Comparison of ENCODE assay signal across 10 mouse cellular contexts in the genomic region with DNA sequence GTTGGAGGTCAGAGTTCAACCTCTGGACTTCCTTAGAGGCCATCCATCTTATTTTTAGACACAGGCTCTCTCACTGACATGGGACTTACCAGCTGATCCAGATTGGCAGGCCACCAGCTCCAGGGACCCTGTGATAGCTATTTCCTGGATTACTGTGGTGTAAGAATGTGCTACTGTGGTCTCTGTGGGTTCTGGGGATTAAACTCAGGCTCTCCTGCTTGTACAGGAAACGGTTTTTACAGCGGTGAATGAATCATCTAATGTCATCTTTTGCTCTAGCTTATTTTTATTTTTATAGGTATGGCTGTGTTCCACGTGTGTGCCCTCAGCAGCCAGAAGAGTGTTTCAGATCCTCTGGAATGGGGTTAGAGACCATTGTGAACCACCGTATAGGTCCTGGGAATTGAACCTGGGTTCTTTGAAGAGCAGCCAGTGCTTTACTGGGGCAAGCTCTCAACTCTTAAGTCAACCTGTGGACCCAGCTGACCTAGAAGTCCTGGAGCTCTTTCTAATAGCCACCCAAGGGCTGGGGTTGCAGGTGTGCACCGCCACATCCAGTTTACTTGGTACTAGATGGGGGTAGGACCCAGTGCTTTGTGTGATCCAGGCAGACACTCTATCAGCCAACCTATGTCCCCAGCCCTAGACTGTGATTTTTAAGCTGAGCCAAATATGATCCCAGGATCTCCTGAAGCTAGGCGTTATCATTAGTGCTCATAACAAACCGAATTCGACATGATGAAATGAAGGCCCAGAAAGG.
DNase-seq lines count a peak whose midpoint lies in the region; ATAC-seq and TF ChIP-seq lines count a peak whose summit lies in the region.
"Had no signal": no experiment of that assay in that cellular context is flagged by ENCODE, and none has a peak within 500 bp of the region (broad histone marks: within the 10 kb centered on the region; RNA-seq: fewer than 3 reads in every experiment).

No protein-coding gene starts in this region.

- no peaks in the 10 kb centered on the region for H3K9me3 ChIP-seq in heart, embryonic 11.5 days (replicated peaks; ENCODE audit: control insufficient read depth, low read length)
- H3K9me3 ChIP-seq in hindbrain, embryonic 16.5 days (ENCODE audit: control insufficient read depth, low read length), result no peaks in the 10 kb centered on the region

- 64% methylated on average over 8 of the region's 8 CpGs for WGBS in heart, embryonic 11.5 days (ENCODE audit: insufficient replicate concordance)
- 73% methylated on average over 8 of the region's 8 CpGs for WGBS in hindbrain, embryonic 16.5 days

- ATAC-seq in heart, embryonic 11.5 days (replicated peaks; ENCODE audit: insufficient number of reproducible peaks, low FRiP score, low TSS enrichment), result no peak
- ATAC-seq in hindbrain, embryonic 16.5 days, result no peak

- TF ChIP-seq CTCF in bone marrow macrophage, adult 2 months (IDR thresholded peaks at IDR 0.05; ENCODE audit: low read depth, low read length), result no peak

- H3K4me1 ChIP-seq in heart, embryonic 11.5 days (ENCODE audit: control insufficient read depth, insufficient read depth, low read length), result peaks cover 51% of the 10 kb centered on the region
- H3K4me1 ChIP-seq in bone marrow macrophage, adult 2 months (ENCODE audit: control insufficient read depth, insufficient read depth, low read length), result peaks cover 18% of the 10 kb centered on the region
- H3K4me1 ChIP-seq in hindbrain, embryonic 16.5 days (ENCODE audit: control insufficient read depth, insufficient read depth, low read depth, low read length), result peaks cover 8% of the 10 kb centered on the region

- no peaks in the 10 kb centered on the region for H3K36me3 ChIP-seq in heart, embryonic 11.5 days (ENCODE audit: control insufficient read depth, insufficient read depth, low read length)
- H3K36me3 ChIP-seq in hindbrain, embryonic 16.5 days (ENCODE audit: control insufficient read depth, insufficient read depth, low read length), result peaks cover 11% of the 10 kb centered on the region

- peak overlapping the region; percentile 78 for H3K27ac ChIP-seq in heart, embryonic 11.5 days (ENCODE audit: low read depth, low read length)
- peak overlapping the region; percentile 93 for H3K27ac ChIP-seq in bone marrow macrophage, adult 2 months (ENCODE audit: insufficient read depth, low read depth, low read length)
- H3K27ac ChIP-seq in hindbrain, embryonic 16.5 days (ENCODE audit: low read depth, low read length), result peak overlapping the region; percentile 45; the same call in 1 of the 2 replicates

- no peak for TF ChIP-seq POLR2A in bone marrow macrophage, adult 2 months (IDR thresholded peaks at IDR 0.05; ENCODE audit: borderline replicate concordance, low read depth, low read length)

- H3K4me3 ChIP-seq in heart, embryonic 11.5 days (ENCODE audit: low read depth, low read length), result no peak overlapping the region
- no peak overlapping the region for H3K4me3 ChIP-seq in bone marrow macrophage, adult 2 months (ENCODE audit: insufficient read depth, low read length)
- H3K4me3 ChIP-seq in hindbrain, embryonic 16.5 days (ENCODE audit: low read length), result no peak overlapping the region

- no peak for DNase-seq in heart, adult 8-10 months (ENCODE audit: low spot score)
- DNase-seq in lung, postnatal 10 days, result peak; percentile 37
- DNase-seq in embryo, embryonic 10 days (ENCODE audit: low spot score), result no peak
- no peak for DNase-seq in spleen, adult 12 weeks (ENCODE audit: low spot score)
- DNase-seq in frontal cortex, postnatal 25 days (ENCODE audit: low spot score in 2 of 2), result no peak
- DNase-seq: thymus, postnatal 25 days had no signal

- 0 out of 2 replicates have a peak overlapping the region, but pooled peaks have one; percentile 14 for H3K4me2 ChIP-seq in heart, embryonic 11.5 days
- no peak overlapping the region for H3K4me2 ChIP-seq in hindbrain, embryonic 16.5 days (ENCODE audit: low read length)
- H3K4me2 ChIP-seq: midbrain, embryonic 11.5 days had no signal

- no peaks in the 10 kb centered on the region for H3K27me3 ChIP-seq in heart, embryonic 11.5 days (ENCODE audit: control insufficient read depth, insufficient read depth, low read length)
- H3K27me3 ChIP-seq in hindbrain, embryonic 16.5 days (replicated peaks; ENCODE audit: control insufficient read depth, insufficient read depth, low read length), result no peaks in the 10 kb centered on the region

- 0 out of 2 replicates have a peak overlapping the region, but pooled peaks have one; percentile 43 for H3K9ac ChIP-seq in heart, embryonic 11.5 days (ENCODE audit: low read depth, low read length)
- no peak overlapping the region for H3K9ac ChIP-seq in hindbrain, embryonic 16.5 days (ENCODE audit: low read depth, low read length)
